Mouse (Mus musculus): ENCODE data around the gene Psapl1. TPM values are rescaled to one million over a fixed set of nuclear protein-coding genes. Genes with fewer than 3 reads are reported as not detected.
A peak's percentile ranks its signal among the peaks of the same experiment; 100 is the strongest.

Psapl1 gene
- polyA plus RNA-seq, 1 experiment from 2014 or later = 0.07 TPM

- no peaks in the 10 kb centered on the region for H3K9me3 ChIP-seq
- 66% methylated on average over 8 of the region's 8 CpGs for WGBS
- H3K4me1 ChIP-seq = peaks cover 8% of the 10 kb centered on the region; the same call in 1 of the 2 replicates
- H3K27ac ChIP-seq (replicated peaks) = 0 out of 2 replicates have a peak overlapping the region, but pooled peaks have one; percentile 14
- H3K36me3 ChIP-seq (replicated peaks) = no peaks in the 10 kb centered on the region
- no peaks in the 10 kb centered on the region for H3K27me3 ChIP-seq (replicated peaks; ENCODE audit: low read depth, poor library complexity, severe bottlenecking)
- no peak overlapping the region for H3K4me3 ChIP-seq
- no peak for DNase-seq (ENCODE audit: low spot score)
These were observed 17.3 kb upstream of the Psapl1 start for GRCm38 (mm10) chr5:36186294-36187053.

- Histone ChIP-seq H3K27me3 (replicated peaks; ENCODE audit: low read depth, poor library complexity, severe bottlenecking) (no peaks in the 10 kb centered on the region), H3K4me1 (peaks cover 11% of the 10 kb centered on the region; the same call in 1 of the 2 replicates), H3K4me3 (no peak overlapping the region), H3K9me3 (no peaks in the 10 kb centered on the region), H3K27ac (replicated peaks) (no peak overlapping the region), H3K36me3 (replicated peaks) (no peaks in the 10 kb centered on the region)
- WGBS = 89% methylated on average over 4 of the region's 4 CpGs
- DNase-seq (ENCODE audit: low spot score) = no peak
These were observed 15.5 kb upstream of the Psapl1 start for GRCm38 (mm10) chr5:36188310-36188709.

GRCm38 (mm10) chr5:36191285-36191684, 12.5 kb upstream of the Psapl1 start:
- 85% methylated on average over 4 of the region's 4 CpGs for WGBS
- Histone ChIP-seq H3K9me3 (no peaks in the 10 kb centered on the region), H3K4me3 (no peak overlapping the region), H3K27ac (replicated peaks) (no peak overlapping the region), H3K4me1 (peaks cover 23% of the 10 kb centered on the region), H3K27me3 (replicated peaks; ENCODE audit: low read depth, poor library complexity, severe bottlenecking) (no peaks in the 10 kb centered on the region), H3K36me3 (replicated peaks) (no peaks in the 10 kb centered on the region)
- DNase-seq (ENCODE audit: low spot score) = no peak

GRCm38 (mm10) chr5:36191876-36192275, 11.9 kb upstream of the Psapl1 start:
- Histone ChIP-seq H3K4me1 (peaks cover 20% of the 10 kb centered on the region), H3K27ac (replicated peaks) (no peak overlapping the region), H3K4me3 (no peak overlapping the region), H3K27me3 (replicated peaks; ENCODE audit: low read depth, poor library complexity, severe bottlenecking) (no peaks in the 10 kb centered on the region), H3K36me3 (replicated peaks) (no peaks in the 10 kb centered on the region), H3K9me3 (no peaks in the 10 kb centered on the region)
- 89% methylated on average over 3 of the region's 3 CpGs for WGBS
- no peak for DNase-seq (ENCODE audit: low spot score)

- 83% methylated on average over 2 of the region's 2 CpGs for WGBS
- Histone ChIP-seq H3K27ac (replicated peaks) (no peak overlapping the region), H3K4me3 (no peak overlapping the region), H3K36me3 (replicated peaks) (no peaks in the 10 kb centered on the region), H3K27me3 (replicated peaks; ENCODE audit: low read depth, poor library complexity, severe bottlenecking) (no peaks in the 10 kb centered on the region), H3K4me1 (peaks cover 20% of the 10 kb centered on the region), H3K9me3 (no peaks in the 10 kb centered on the region)
- no peak for DNase-seq (ENCODE audit: low spot score)
These were observed 11.1 kb upstream of the Psapl1 start for GRCm38 (mm10) chr5:36192677-36193076.

GRCm38 (mm10) chr5:36194631-36195030, 9.2 kb upstream of the Psapl1 start:
- DNase-seq (ENCODE audit: low spot score) = no peak
- 49% methylated on average over 4 of the region's 4 CpGs for WGBS
- Histone ChIP-seq H3K4me3 (no peak overlapping the region), H3K27ac (replicated peaks) (peak overlapping the region; percentile 76), H3K27me3 (replicated peaks; ENCODE audit: low read depth, poor library complexity, severe bottlenecking) (no peaks in the 10 kb centered on the region), H3K9me3 (no peaks in the 10 kb centered on the region), H3K4me1 (peaks cover 20% of the 10 kb centered on the region), H3K36me3 (replicated peaks) (no peaks in the 10 kb centered on the region)

- Histone ChIP-seq H3K4me3 (no peak overlapping the region), H3K27me3 (replicated peaks; ENCODE audit: low read depth, poor library complexity, severe bottlenecking) (no peaks in the 10 kb centered on the region), H3K36me3 (replicated peaks) (no peaks in the 10 kb centered on the region), H3K4me1 (peaks cover 20% of the 10 kb centered on the region), H3K27ac (replicated peaks) (peak overlapping the region; percentile 76; the same call in 1 of the 2 replicates), H3K9me3 (no peaks in the 10 kb centered on the region)
- no peak for DNase-seq (ENCODE audit: low spot score)
- WGBS = 82% methylated on average over 4 of the region's 4 CpGs
These were observed 8.4 kb upstream of the Psapl1 start for GRCm38 (mm10) chr5:36195436-36195835.

- Histone ChIP-seq H3K4me1 (peaks cover 15% of the 10 kb centered on the region), H3K27me3 (replicated peaks; ENCODE audit: low read depth, poor library complexity, severe bottlenecking) (no peaks in the 10 kb centered on the region), H3K9me3 (no peaks in the 10 kb centered on the region), H3K27ac (replicated peaks) (no peak overlapping the region), H3K36me3 (replicated peaks) (no peaks in the 10 kb centered on the region), H3K4me3 (no peak overlapping the region)
- WGBS = 88% methylated on average over 1 of the region's 1 CpGs
- no peak for DNase-seq (ENCODE audit: low spot score)
These were observed 4.3 kb upstream of the Psapl1 start for GRCm38 (mm10) chr5:36199519-36199918.

- Histone ChIP-seq H3K27ac (replicated peaks) (no peak overlapping the region), H3K27me3 (replicated peaks; ENCODE audit: low read depth, poor library complexity, severe bottlenecking) (no peaks in the 10 kb centered on the region), H3K4me1 (0 out of 2 replicates have a peak, but pooled peaks cover 4% of the 10 kb centered on the region), H3K9me3 (no peaks in the 10 kb centered on the region), H3K36me3 (replicated peaks) (no peaks in the 10 kb centered on the region), H3K4me3 (no peak overlapping the region)
- no peak for DNase-seq (ENCODE audit: low spot score)
- WGBS = 79% methylated on average over 5 of the region's 5 CpGs
These were observed 1.0 kb upstream of the Psapl1 start for GRCm38 (mm10) chr5:36202781-36203180.

GRCm38 (mm10) chr5:36203421-36203820, 400 bp upstream of the Psapl1 start:
- H3K9me3 ChIP-seq = no peaks in the 10 kb centered on the region
- no peaks in the 10 kb centered on the region for H3K27me3 ChIP-seq (replicated peaks; ENCODE audit: low read depth, poor library complexity, severe bottlenecking)
- H3K27ac ChIP-seq (replicated peaks) = no peak overlapping the region
- no peaks in the 10 kb centered on the region for H3K36me3 ChIP-seq (replicated peaks)
- DNase-seq (ENCODE audit: low spot score) = no peak
- H3K4me3 ChIP-seq = no peak overlapping the region
- 0 out of 2 replicates have a peak, but pooled peaks cover 4% of the 10 kb centered on the region for H3K4me1 ChIP-seq
- 87% methylated on average over 5 of the region's 5 CpGs for WGBS

- H3K4me1 ChIP-seq = 0 out of 2 replicates have a peak, but pooled peaks cover 4% of the 10 kb centered on the region
- H3K4me3 ChIP-seq = no peak overlapping the region
- WGBS = 93% methylated on average over 11 of the region's 11 CpGs
- H3K27ac ChIP-seq (replicated peaks) = no peak overlapping the region
- no peaks in the 10 kb centered on the region for H3K36me3 ChIP-seq (replicated peaks)
- no peaks in the 10 kb centered on the region for H3K9me3 ChIP-seq
- DNase-seq (ENCODE audit: low spot score) = no peak
- no peaks in the 10 kb centered on the region for H3K27me3 ChIP-seq (replicated peaks; ENCODE audit: low read depth, poor library complexity, severe bottlenecking)
These were observed 1.6 kb downstream of the Psapl1 start for GRCm38 (mm10) chr5:36205397-36205796.

- no peak overlapping the region for H3K27ac ChIP-seq (replicated peaks)
- no peak overlapping the region for H3K4me3 ChIP-seq
- 0 out of 2 replicates have a peak, but pooled peaks cover 1% of the 10 kb centered on the region for H3K9me3 ChIP-seq
- no peaks in the 10 kb centered on the region for H3K27me3 ChIP-seq (replicated peaks; ENCODE audit: low read depth, poor library complexity, severe bottlenecking)
- DNase-seq (ENCODE audit: low spot score) = no peak
- 0 out of 2 replicates have a peak, but pooled peaks cover under 1% of the 10 kb centered on the region for H3K4me1 ChIP-seq
- WGBS = 90% methylated on average over 3 of the region's 3 CpGs
- no peaks in the 10 kb centered on the region for H3K36me3 ChIP-seq (replicated peaks)
These were observed 5.0 kb downstream of the Psapl1 start for GRCm38 (mm10) chr5:36208803-36209202.

- H3K4me1 ChIP-seq = no peaks in the 10 kb centered on the region
- no peak for DNase-seq (ENCODE audit: low spot score)
- H3K27ac ChIP-seq (replicated peaks) = no peak overlapping the region
- 89% methylated on average over 10 of the region's 10 CpGs for WGBS
- no peaks in the 10 kb centered on the region for H3K27me3 ChIP-seq (replicated peaks; ENCODE audit: low read depth, poor library complexity, severe bottlenecking)
- peaks cover 15% of the 10 kb centered on the region; the same call in 1 of the 2 replicates for H3K9me3 ChIP-seq
- H3K36me3 ChIP-seq (replicated peaks) = no peaks in the 10 kb centered on the region
- H3K4me3 ChIP-seq = no peak overlapping the region
These were observed 9.5 kb downstream of the Psapl1 start for GRCm38 (mm10) chr5:36213310-36213709.
